Mouse (Mus musculus) liver, postnatal 0 days (tissue): ENCODE measurements around the gene Gm5141.
"Not testable (repeated sequence)": the region's sequence is repeated elsewhere in the genome, so short reads cannot be mapped to it uniquely, and the experiment has no call there.

Experiments used
- CTCF ChIP-seq: sonication (generic); IDR thresholded peaks from 2 replicates; pipeline ENCODE4 v1.5.1; 2016; ENCODE audit warnings: antibody characterized with exemption, low read depth
- EP300 ChIP-seq: IDR thresholded peaks from 2 replicates; pipeline ENCODE4 v1.6.1; 2016; ENCODE audit warnings: antibody characterized with exemption, low read depth, mild to moderate bottlenecking

- TF ChIP-seq CTCF, EP300: not testable (repeated sequence)
Observed at GRCm38 (mm10) chr13:62786135-62786493, 506 bp upstream of the Gm5141 start.
